Mouse (Mus musculus) brain, embryonic 14.5 days (tissue): ENCODE data around the gene Zfp358. TPM values are rescaled to one million over a fixed set of nuclear protein-coding genes. Genes with fewer than 3 reads are reported as not detected.
A peak's percentile ranks its signal among the peaks of the same experiment; 100 is the strongest.

Experiments
- DNase-seq: peaks from one replicate; pipeline ENCODE4 v3.0.0-alpha.2; 2011; ENCODE audit warnings: low read depth
- CTCF ChIP-seq: fragments of 200-500 bp; IDR thresholded peaks from 2 replicates; pipeline ENCODE4 v1.5.1; 2012; ENCODE audit warnings: inconsistent platforms, mild to moderate bottlenecking, moderate library complexity, borderline replicate concordance; ENCODE audit not compliant: insufficient read depth, insufficient read length; ENCODE audit errors: extremely low read depth
- POLR2A ChIP-seq: fragments of 200-500 bp; IDR thresholded peaks from 2 replicates; pipeline ENCODE4 v1.6.1; 2012; ENCODE audit warnings: mild to moderate bottlenecking, inconsistent platforms, borderline replicate concordance; ENCODE audit not compliant: poor library complexity, insufficient read depth, insufficient read length, severe bottlenecking; ENCODE audit errors: extremely low read depth
- polyA plus RNA-seq: library from polyadenylated mRNA; depleted of rRNA; stranded (reverse); fragments of >200 nt; gene quantifications from 2 replicates; pipeline ENCODE4 v1.2.3, GENCODE M21; 2012; rRNA removed

Gene Zfp358
- polyA plus RNA-seq = 154 and 176 TPM in 2 replicates

- DNase-seq = peak; percentile 92
- TF ChIP-seq CTCF (no peak), POLR2A (peak; percentile 95)
These were observed at the start of gene Zfp358 for GRCm38 (mm10) chr8:3492901-3493844. Zfp358 (plus strand) TSS chr8:3493138.

- no peak for DNase-seq
These were observed 43.7 kb upstream of the Zfp358 start for GRCm38 (mm10) chr8:3449226-3449625.

DNA sequence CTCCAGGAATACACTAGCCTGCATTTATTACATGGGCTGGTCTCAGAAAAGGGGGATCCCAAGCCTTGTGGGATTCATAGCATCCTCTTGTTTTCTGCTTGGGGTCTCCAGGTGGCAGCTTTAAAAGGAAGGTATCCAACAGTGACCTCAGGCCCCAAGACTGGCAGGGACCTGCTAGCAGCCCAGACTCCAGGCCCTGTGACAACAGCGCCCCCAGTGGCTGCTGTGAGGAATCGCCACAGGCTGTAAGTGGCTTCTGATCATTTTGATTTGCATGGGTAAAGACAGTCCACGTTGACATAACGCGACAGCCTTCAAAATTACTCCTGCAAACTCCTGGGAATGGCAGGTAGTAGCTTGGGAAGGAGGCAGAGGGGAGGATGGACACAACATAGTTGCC lies 42.3 kb upstream of the Zfp358 start:
- peak; percentile 71 for DNase-seq
- TF ChIP-seq CTCF = peak; percentile 97
- no peak for TF ChIP-seq POLR2A

More at GRCm38 (mm10) chr8:3449226-3449625, 43.7 kb upstream of the Zfp358 start:
- TF ChIP-seq CTCF (no peak), POLR2A (no peak)

GRCm38 (mm10) chr8:3451992-3452391 lies 40.9 kb upstream of the Zfp358 start:
- no peak for DNase-seq
- no peak for TF ChIP-seq CTCF
- TF ChIP-seq POLR2A = no peak

DNA sequence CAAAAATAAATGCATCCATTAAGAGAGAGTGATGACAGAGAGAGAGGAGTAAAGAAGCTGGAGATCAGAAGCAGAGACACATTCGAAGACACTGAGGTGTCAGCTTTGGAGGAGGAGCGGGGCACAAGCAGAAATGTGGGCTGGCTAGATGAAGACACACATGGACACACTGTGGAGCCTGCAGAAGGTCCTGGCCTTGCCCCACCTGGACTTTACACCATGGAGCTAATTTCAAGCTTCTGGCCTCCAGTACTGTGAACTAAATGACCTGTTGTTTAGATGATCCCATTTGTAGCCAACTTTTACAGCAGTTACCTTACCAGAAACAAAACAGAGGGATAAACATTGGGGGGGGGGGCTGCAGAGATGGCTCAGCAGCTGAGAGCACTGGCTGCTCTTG lies 29.7 kb upstream of the Zfp358 start:
- TF ChIP-seq POLR2A (no peak), CTCF (no peak)

DNA sequence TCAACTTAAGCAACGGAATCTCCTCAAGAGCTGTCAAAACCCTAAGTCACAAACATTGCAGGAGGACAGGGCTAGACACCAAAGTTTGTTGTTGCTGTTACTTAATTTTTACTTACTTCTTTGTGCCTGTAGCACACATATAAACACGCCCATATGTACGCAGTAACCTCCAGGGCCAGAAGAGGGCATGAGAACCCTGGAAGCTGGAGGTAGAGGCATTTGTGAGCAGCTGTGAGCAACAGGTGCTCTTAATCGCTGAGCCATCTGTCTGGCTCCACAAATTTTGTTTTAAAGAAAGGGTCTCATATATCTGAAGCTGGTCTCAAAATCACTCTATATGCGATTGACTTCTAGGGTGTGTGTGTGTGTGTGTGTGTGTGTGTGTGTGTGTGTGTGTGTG lies 28.6 kb upstream of the Zfp358 start:
- DNase-seq = peak; percentile 78
- TF ChIP-seq POLR2A = no peak
- peak; percentile 48; the same call in 1 of the 2 replicates for TF ChIP-seq CTCF

More for the DNA sequence above, 29.7 kb upstream of the Zfp358 start:
- DNase-seq = no peak

DNA sequence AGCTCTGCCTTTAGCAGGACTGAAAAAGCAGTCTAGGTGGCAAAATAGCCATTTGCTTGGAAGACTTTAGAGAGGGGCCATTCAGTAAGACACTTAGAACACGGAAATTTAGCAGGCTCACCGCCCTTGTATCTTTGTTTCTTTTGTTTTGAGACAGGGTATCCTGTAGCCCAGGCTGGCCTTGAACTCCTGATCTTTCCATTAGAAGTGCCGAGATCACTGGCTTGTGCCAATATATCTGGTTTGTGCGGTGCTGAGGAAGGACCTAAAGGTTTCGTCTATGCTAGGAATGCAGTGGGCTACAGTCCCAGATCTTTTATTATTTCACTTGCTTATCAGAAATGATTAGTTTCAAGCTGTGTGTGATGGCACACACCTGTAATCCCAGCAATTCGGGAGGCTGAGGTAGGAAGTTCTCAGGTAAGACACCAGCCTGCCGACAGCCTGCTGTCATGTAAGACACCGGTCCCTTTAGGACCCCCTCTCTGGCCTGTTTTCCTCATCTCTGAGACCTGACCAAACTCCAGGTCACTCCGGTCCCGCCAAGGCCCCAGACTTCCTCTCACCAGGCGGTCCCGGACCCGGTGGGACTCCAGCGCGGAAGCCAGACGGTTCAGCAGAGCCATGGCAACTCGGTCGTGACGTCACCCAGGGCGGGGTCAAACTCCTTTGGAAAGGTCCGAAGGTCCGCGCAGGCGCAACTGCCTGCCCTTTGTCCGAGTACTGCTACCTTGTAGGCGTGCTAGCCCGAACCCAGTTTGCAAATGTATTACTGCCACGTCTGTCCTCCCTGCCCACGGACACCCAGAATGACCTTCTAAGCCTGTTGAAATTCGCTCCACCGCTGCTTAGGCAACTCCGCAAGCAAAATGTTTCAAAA lies 25.7 kb upstream of the Zfp358 start, which contains the start of gene Pex11g:
Gene Pex11g, minus strand, starts transcription at position 675 of the 880 bp plus-strand sequence.
- DNase-seq = peak; percentile 97
- TF ChIP-seq CTCF = no peak
- peak; percentile 42; the same call in 1 of the 2 replicates for TF ChIP-seq POLR2A

GRCm38 (mm10) chr8:3467886-3468545 lies 24.9 kb upstream of the Zfp358 start:
- no peak for DNase-seq
- TF ChIP-seq POLR2A = no peak
- TF ChIP-seq CTCF = no peak

DNA sequence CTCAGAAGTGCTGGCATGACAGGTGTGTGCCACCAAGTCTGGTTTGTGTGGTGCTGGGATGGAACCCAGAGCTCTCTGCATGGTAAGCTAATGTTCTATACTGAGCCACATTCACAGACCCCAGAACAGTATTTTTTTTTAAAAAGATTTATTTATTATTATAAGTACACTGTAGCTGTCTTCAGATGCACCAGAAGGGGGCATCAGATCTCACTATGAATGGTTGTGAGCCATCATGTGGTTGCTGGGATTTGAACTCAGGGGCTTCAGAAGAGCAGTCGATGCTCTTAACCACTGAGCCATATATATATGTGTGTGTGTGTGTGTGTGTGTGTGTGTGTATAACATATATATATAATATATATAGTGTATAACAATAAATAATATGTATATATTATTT lies 24.1 kb upstream of the Zfp358 start:
- peak; percentile 7 for DNase-seq
- no peak for TF ChIP-seq CTCF

- TF ChIP-seq CTCF = no peak
- no peak for TF ChIP-seq POLR2A
- no peak for DNase-seq
These were observed 22.4 kb upstream of the Zfp358 start, which contains the start of gene Tex45 for GRCm38 (mm10) chr8:3470562-3470961. Tex45 (plus strand) TSS chr8:3470862.

DNA sequence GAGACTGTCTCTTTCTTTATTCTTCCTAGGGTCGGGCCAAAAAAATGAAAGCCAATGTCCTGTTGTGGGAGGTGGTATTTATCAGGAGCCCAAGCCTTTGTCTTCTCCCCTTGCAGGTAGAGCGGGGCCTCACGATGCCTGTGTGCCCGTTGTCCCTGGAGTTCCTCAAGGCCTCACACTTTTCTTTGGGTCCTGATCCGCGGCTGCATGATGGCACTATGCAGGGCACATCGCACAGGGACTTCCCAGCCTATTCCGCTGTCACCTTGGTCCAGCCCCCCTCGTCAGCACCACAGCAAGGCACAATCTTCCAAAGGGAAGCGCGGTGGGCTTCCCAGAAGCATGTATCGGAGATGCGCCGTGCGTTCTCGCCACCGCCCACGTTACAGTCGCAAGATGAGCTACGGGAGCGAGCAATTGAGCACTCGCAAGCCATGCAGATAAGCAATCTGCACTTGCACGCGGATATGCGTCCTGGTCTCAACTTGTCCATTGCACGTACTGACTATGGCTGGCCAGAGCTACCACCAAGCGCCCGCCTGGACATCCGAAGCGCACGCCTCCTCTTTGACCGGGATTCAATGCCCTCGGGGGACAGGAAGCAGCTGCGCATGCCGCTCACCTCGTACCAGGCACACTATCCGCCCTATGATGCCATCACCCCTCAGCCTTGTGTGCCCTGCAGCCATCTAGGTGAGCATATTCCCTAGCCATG lies 17.1 kb upstream of the Zfp358 start:
- TF ChIP-seq POLR2A = no peak
- TF ChIP-seq CTCF = no peak
- peak; percentile 47 for DNase-seq
